Mouse (Mus musculus) cortical plate, adult 2 months (tissue): ENCODE data around the gene Nedd9. TPM values are rescaled to one million over a fixed set of nuclear protein-coding genes. Genes with fewer than 3 reads are reported as not detected.

Experiments
- H3K27ac ChIP-seq: fragments of 200-500 bp; 2 replicates; pipeline ENCODE4 v1.5.1; 2012; ENCODE audit warnings: low read length, control low read depth, inconsistent platforms; ENCODE audit not compliant: insufficient read depth
- H3K4me1 ChIP-seq: fragments of 200-500 bp; 2 replicates; pipeline ENCODE4 v1.6.1; 2011; ENCODE audit warnings: low read length; ENCODE audit not compliant: control insufficient read depth, insufficient read depth
- H3K4me3 ChIP-seq: fragments of 200-500 bp; 2 replicates; pipeline ENCODE4 v1.5.1; 2011; ENCODE audit warnings: mild to moderate bottlenecking, low read length, control low read depth; ENCODE audit not compliant: insufficient read depth
- CTCF ChIP-seq: fragments of 200-500 bp; IDR thresholded peaks from 2 replicates; pipeline ENCODE4 v1.5.1; 2011; ENCODE audit warnings: mild to moderate bottlenecking, control low read depth, low read length; ENCODE audit not compliant: insufficient read depth; ENCODE audit errors: extremely low read depth
- POLR2A ChIP-seq: fragments of 200-500 bp; IDR thresholded peaks from 2 replicates; pipeline ENCODE4 v1.6.1; 2011; ENCODE audit warnings: mild to moderate bottlenecking, low read length, control low read depth; ENCODE audit not compliant: insufficient read depth; ENCODE audit errors: extremely low read depth
- polyA plus RNA-seq: library from polyadenylated mRNA; depleted of rRNA; stranded (reverse); fragments of >200 nt; gene quantifications from 2 replicates; pipeline ENCODE4 v1.2.3, GENCODE M21; 2012

Nedd9 gene
- polyA plus RNA-seq, 1 experiment = 4.5 TPM

DNA sequence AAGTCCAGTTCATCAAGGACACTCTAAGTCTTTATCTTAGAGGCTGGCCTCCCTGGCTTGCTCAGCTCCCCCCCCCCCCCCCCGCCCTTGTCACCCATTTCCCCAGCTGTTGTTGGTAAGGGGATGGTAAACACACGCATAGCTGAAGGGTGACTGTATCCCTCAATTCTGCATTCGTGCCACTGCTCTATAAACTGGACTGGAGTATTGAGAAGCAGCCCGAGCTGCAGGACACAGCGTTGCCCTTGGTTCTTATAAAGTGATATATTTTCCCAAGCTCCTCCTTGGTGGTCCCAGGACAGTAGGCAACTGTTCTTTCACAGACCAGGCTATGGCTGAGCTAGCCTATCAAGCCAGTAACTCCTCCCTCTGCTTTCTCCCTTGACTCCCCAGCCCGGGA lies 85.4 kb downstream of the Nedd9 start:
- no peaks in the 10 kb centered on the region for H3K4me1 ChIP-seq
- H3K4me3 ChIP-seq = no peak overlapping the region
- TF ChIP-seq POLR2A (no peak), CTCF (no peak)
- H3K27ac ChIP-seq = no peak overlapping the region

DNA sequence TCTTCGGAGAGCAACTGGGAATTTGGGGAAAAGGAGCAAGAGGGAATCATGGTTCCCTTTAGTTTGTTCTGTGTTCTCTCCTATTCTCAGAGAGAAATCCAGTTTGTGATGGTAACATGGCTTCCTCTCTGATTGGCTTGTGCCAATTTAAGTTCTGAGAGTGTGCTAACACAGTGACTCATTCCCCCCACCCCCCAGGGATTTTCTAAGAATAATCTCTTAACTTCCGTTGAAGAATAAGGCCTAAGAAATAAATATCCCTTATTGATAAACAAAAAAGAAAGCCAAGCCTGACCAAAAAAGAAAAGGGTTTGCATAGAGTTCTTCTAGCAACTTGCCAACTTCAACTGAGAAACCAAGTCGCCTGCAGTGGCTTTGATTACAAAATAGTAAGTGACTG lies 86.9 kb downstream of the Nedd9 start:
- Histone ChIP-seq H3K27ac (no peak overlapping the region), H3K4me3 (no peak overlapping the region), H3K4me1 (no peaks in the 10 kb centered on the region)
- no peak for TF ChIP-seq POLR2A
- no peak for TF ChIP-seq CTCF

DNA sequence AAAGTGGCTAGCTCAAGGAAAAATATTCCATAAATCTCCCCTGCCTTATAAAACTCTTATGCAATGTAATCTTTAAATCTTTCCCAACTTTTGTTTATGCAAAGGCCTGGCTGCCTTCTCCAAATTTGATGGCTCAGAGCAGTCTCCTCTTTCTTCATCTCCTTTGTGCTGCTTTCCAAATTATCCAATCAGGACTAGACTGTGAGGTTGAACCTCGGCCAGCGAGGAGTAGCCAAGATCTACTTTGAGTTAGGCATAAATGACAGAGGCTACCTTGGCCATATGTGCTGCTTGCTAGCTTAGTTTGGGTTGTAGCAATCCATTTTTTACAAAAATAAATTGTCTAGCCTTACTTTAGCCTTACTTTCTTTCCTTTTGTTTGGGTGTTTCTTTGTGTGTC lies 95.0 kb downstream of the Nedd9 start:
- Histone ChIP-seq H3K27ac (no peak overlapping the region), H3K4me3 (no peak overlapping the region), H3K4me1 (no peaks in the 10 kb centered on the region)
- TF ChIP-seq CTCF (no peak), POLR2A (no peak)

DNA sequence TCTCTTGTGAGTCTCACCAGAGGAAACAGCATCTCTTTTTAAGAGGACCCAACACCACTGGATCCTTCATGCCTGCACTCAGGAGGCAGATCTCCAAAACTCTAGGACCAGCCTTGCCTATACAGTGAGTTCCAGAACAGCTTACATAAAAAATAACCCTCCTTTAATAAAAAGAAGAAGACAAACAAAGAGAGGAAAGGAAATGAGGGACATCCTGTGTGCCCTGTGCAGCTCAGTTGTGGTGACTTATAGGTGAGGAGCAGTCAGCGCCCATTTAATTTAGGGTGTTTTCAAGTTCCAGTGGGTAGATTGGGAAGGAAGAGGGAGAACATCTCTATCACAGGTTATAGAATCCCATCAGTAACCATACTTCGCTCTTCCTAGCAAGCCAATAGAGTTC lies 96.5 kb downstream of the Nedd9 start:
- TF ChIP-seq POLR2A (no peak), CTCF (no peak)
- H3K27ac ChIP-seq = no peak overlapping the region
- no peaks in the 10 kb centered on the region for H3K4me1 ChIP-seq
- H3K4me3 ChIP-seq = no peak overlapping the region

DNA sequence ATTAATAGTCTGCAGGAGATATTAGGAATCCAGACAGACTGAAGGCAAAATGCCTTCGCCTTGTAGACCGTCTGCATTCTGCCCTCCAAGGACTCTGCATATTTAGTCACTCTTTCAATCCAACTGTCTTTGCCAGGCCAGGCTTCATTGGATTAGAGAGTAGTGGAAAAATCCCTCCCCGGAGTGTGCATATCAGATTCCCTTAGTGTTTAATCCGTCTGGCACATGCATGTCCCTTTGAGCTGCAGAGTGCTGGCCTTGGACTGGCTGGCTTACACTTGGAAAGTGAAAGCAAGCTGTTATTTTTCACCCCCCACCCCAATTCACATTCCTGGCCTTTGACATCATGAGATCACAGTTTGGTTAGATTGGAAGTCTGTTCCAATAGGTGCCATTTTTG lies 100.6 kb downstream of the Nedd9 start:
- no peak overlapping the region for H3K4me3 ChIP-seq
- H3K4me1 ChIP-seq = no peaks in the 10 kb centered on the region
- TF ChIP-seq POLR2A (no peak), CTCF (no peak)
- H3K27ac ChIP-seq = no peak overlapping the region

DNA sequence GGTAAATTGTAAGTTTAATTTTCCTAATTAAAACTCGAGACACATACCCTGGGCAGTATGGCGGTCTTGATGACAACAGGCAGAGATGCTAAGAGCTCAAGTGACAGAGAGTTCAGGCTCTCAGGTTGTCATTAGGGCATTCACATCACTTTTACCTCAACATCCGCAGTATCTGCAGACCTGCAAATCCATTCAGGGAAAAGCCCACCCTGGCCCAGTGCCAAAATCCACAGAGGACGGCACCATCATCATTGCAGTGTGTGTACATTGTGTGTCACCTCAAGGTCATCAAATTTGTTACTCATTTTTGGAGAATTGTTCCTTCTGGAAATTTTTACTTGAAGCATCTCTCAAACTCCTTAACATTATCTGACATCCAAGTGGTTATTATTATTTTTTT lies 102.3 kb downstream of the Nedd9 start:
- no peak overlapping the region for H3K27ac ChIP-seq
- TF ChIP-seq CTCF (no peak), POLR2A (no peak)
- no peaks in the 10 kb centered on the region for H3K4me1 ChIP-seq
- H3K4me3 ChIP-seq = no peak overlapping the region

DNA sequence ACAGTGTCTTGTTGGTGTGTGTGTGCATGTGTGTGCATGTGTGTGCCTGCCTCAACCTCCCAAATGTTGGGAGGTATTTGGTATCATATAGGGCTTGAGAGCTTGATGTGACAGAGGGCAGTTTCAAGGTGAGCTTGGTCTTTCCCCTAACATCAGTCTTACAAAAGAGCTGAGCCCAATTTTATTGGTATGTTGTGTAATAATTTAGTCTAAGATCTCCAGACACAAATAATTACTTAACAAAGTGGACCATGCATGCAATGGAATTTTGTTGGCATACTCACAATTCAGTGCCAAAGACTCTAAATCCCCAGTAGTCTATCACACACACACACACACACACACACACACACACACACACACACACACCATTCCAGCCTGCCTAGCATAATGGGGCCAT lies 104.5 kb downstream of the Nedd9 start:
- no peaks in the 10 kb centered on the region for H3K4me1 ChIP-seq
- no peak overlapping the region for H3K4me3 ChIP-seq
- TF ChIP-seq POLR2A (no peak), CTCF (no peak)
- H3K27ac ChIP-seq = no peak overlapping the region

DNA sequence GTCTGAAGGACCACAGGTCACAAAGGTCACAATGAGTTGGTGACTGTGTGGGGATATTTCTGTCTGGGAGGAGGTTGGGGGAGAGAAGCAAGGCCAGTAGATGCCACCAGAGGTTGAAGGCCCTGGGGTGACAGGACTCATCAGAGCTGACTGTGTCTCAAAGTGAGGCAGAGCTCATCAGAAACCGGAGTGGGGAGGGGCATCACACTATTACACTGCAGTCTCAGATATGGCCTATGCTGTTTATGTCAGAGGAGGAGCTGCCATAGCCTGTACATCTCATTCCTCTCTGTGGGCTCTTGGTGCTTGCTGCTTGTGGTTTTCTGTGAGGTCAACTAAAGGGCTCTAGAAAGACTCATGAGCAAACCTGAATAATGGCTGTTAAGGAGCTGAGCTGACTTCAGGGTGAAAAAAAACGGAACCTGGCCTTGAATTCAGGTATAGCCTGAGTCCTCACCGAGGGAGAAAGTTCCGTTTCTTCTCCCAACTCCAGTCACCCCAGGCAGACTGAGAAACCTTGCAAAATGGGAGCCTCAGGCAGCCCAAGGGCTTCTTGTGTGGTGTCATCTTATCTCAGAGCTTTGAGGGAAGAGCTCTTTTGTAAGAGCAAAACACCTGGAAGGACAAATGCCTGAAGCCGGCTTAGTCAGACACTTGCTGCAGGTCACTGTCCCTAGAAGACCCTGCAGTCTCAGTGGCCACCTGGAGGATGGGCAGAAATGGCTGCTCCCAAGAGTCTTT lies 105.2 kb downstream of the Nedd9 start:
- Histone ChIP-seq H3K27ac (no peak overlapping the region), H3K4me3 (no peak overlapping the region), H3K4me1 (no peaks in the 10 kb centered on the region)
- no peak for TF ChIP-seq CTCF
- no peak for TF ChIP-seq POLR2A

DNA sequence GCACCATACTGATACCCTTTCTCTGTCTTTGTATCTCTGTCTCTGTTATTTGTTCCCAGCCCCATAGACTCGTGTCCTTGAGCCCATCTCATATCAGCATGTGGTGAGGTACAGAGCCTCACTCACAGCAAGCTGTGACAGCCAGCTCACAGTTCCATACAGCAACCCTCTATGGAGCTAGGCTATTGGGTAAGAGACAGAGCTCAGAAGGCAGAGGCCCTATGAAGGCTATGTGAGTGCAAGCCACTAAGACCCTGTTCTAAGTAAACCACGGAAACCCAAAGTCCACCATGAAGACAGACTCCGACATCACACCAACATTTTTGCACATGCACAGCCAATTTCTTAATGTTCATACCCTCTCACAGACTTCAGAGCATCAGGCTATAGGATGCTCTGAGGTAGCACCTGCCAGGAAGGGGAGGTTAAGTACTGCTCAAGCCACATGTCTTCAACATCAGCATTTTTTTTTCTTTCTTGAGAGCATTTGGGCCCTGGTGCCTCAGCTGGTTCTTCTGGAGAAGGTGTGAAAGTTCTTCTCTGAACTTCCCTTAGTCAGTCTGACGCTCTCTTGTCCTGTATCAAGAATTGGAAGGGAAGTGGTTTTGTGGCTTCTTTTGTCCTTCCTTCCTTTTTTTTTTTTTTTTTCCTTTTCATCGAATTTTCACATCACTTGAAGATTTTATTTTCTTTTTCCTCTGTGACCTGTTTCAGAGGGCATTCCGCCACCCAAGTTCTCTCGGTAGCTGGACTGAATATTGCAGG lies 105.9 kb downstream of the Nedd9 start:
- Histone ChIP-seq H3K4me3 (no peak overlapping the region), H3K4me1 (no peaks in the 10 kb centered on the region), H3K27ac (no peak overlapping the region)
- TF ChIP-seq POLR2A = no peak
- TF ChIP-seq CTCF = no peak

DNA sequence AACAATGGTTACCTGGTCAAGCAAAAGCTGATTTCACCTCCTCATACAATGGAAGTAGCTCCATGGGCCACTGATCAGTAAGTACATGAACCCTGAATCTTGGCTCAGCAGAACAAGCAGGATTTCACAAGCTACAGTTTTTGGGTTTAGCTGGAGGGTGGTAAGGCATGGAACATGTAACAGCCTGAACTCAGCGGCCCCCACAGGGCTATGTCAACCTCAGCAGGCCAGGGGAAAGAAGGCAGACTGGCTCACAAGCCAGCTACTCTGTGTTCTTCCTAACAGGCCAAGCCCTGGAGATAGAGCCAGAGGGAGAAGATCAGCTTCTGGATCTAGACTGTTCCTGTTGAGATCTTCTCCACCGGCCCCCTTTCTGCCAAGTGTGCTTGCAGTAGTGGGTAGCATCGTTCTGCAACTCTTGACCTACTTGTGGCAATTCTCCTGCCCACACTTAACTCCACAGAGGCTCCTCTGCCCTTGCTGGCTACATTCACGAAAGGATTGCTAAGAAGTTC lies 107.2 kb downstream of the Nedd9 start:
- TF ChIP-seq POLR2A (no peak), CTCF (no peak)
- H3K4me3 ChIP-seq = no peak overlapping the region
- H3K4me1 ChIP-seq = no peaks in the 10 kb centered on the region
- H3K27ac ChIP-seq = no peak overlapping the region
